Comparison of ENCODE assay signal across 18 mouse cellular contexts in the genomic region with DNA sequence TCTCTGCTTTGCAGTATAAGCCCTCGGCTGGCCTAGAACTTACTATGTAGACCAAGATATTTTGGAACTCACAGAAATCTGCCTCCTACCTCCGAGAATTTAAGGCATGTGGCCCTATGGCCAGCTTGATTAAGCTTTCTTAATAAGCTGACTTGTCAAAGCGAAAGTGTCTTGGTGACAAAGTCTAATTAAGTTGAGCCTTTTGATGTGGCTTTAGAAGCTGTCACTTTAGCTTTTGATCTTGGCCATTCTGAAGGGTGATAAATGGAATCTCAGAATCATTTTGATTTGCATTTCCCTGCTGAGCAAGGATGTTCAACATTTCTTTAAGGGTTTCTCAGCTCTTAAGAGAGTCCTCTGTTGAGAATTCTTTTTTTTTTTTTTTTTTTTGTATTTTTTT.
"Had no signal": no experiment of that assay in that cellular context is flagged by ENCODE, and none has a peak within 500 bp of the region (broad histone marks: within the 10 kb centered on the region; RNA-seq: fewer than 3 reads in every experiment).

No protein-coding gene starts in this region.

- DNase-seq: cerebellum, postnatal 10 days; cerebellum, postnatal 14 days; cerebellum, postnatal 25 days; cerebellum, postnatal 36 days; embryo, embryonic 11 days; forebrain, postnatal 0 days; gastrocnemius, adult 2 months; gastrocnemius, postnatal 10 days; gastrocnemius, postnatal 14 days; gastrocnemius, postnatal 25 days; gastrocnemius, postnatal 36 days; heart, adult 11 months; heart, adult 18-20 months; heart, adult 2 months had no signal

- ATAC-seq: forebrain, embryonic 13.5 days; forebrain, embryonic 14.5 days; forebrain, embryonic 15.5 days; forebrain, embryonic 16.5 days; forebrain, postnatal 0 days had no signal
